Mouse (Mus musculus) hindbrain, embryonic 16.5 days (tissue): ENCODE measurements around the gene Asap2. TPM values are rescaled to one million over a fixed set of nuclear protein-coding genes. Genes with fewer than 3 reads are reported as not detected.

Experiments used
- ATAC-seq: fragments of 200-750 bp; cut with Nextera tagmentation; 2 replicates; pipeline ENCODE4 v1.8.0; 2017; ENCODE audit warnings: moderate TSS enrichment, moderate library complexity
- H3K27ac ChIP-seq: fragments of 300-500 bp; sonication (generic); 2 replicates; pipeline ENCODE4 v1.5.1; 2014; ENCODE audit warnings: low read depth, mild to moderate bottlenecking, control low read depth, low read length, moderate library complexity
- H3K27me3 ChIP-seq: fragments of 300-500 bp; sonication (generic); replicated peaks from 2 replicates; pipeline ENCODE4 v1.6.1; 2014; ENCODE audit warnings: low read length; ENCODE audit not compliant: control insufficient read depth, insufficient read depth
- H3K36me3 ChIP-seq: fragments of 300-500 bp; sonication (generic); 2 replicates; pipeline ENCODE4 v1.6.1; 2014; ENCODE audit warnings: mild to moderate bottlenecking, low read length, moderate library complexity, mixed read lengths; ENCODE audit not compliant: control insufficient read depth, insufficient read depth
- H3K4me1 ChIP-seq: fragments of 300-500 bp; sonication (generic); 2 replicates; pipeline ENCODE4 v1.6.1; 2014; ENCODE audit warnings: low read depth, low read length; ENCODE audit not compliant: control insufficient read depth, insufficient read depth
- H3K4me2 ChIP-seq: fragments of 300-500 bp; sonication (generic); 2 replicates; pipeline ENCODE4 v1.6.1; 2014; ENCODE audit warnings: mild to moderate bottlenecking, low read length, control low read depth, moderate library complexity
- H3K4me3 ChIP-seq: fragments of 300-500 bp; sonication (generic); 2 replicates; pipeline ENCODE4 v1.5.1; 2014; ENCODE audit warnings: mild to moderate bottlenecking, low read length, control low read depth, moderate library complexity
- H3K9ac ChIP-seq: fragments of 300-500 bp; sonication (generic); 2 replicates; pipeline ENCODE4 v1.6.1; 2014; ENCODE audit warnings: low read depth, mild to moderate bottlenecking, control low read depth, low read length, moderate library complexity
- H3K9me3 ChIP-seq: fragments of 300-500 bp; sonication (generic); 2 replicates; pipeline ENCODE4 v1.6.1; 2014; ENCODE audit warnings: mild to moderate bottlenecking, low read length, moderate library complexity; ENCODE audit not compliant: control insufficient read depth
- WGBS: fragments of 180-500 bp; shearing (Covaris S2); extraction: QIAGEN DNeasy Blood & Tissue Kit; methylation state at CpG from one replicate; pipeline ENCODE4 v1.1.7; 2014; 5-methylcytosine and 5-hydroxymethylcytosine counted together
- polyA plus RNA-seq: library from polyadenylated mRNA; unstranded; fragments of >200 nt; fragmentation: Nextera tagmentation; extraction: Ambion mirVana; gene quantifications from 2 replicates; pipeline ENCODE4 v1.2.1, GENCODE M21; 2015

The Asap2 gene
- polyA plus RNA-seq, 1 experiment from 2014 or later, result 10.2 TPM

DNA sequence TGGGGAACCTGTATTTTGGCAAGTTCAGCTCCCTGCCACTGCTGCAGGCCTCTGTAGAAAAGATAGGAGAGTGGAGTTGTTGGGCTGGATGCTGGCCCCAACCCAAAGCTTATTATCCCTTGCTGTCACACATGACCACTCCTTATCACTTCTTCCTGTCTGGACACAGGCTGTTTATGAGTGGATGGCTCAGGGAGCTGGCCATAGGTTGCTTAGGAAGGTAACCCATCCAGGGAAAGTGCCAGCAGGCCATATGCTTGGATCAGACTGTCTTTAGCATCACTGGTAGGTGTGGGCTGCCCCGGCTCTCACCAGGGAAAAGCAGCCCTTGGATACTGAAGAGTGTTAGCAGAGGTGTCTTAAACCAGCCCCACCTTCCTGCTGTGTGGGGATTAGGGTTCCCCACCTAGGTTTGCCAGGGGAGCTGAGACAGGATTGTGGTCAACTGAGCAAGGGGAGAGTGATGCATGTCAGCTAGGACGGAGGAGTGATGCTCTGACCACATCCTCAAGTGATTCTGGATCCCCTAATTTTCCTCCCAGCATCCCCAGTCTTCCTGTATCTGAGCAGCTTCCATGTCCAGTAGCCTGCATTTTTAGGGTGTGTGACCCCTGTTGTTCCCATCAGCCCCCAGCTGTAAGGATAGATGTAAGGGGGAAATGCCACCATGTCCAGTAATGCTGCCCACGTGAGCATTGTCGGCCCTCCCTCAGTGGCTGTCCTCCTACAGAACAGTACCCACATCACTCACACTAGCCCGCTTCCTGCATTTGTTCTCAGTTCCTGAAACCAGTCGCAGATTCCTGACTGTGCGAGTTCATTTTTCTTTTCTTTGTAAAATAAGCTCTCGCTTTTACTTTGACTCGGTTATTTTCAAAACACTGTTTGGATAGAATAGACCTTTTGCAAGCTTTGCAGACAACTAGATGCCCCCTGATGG, 138.9 kb downstream of the Asap2 start:
- Histone ChIP-seq H3K4me2 (no peak overlapping the region), H3K27ac (no peak overlapping the region), H3K4me3 (no peak overlapping the region), H3K36me3 (no peaks in the 10 kb centered on the region), H3K9me3 (no peaks in the 10 kb centered on the region), H3K9ac (no peak overlapping the region), H3K27me3 (no peaks in the 10 kb centered on the region), H3K4me1 (peaks cover 41% of the 10 kb centered on the region)
- 82% methylated on average over 9 of the region's 9 CpGs for WGBS
- ATAC-seq, result no peak

GRCm38 (mm10) chr12:21130274-21130823, 140.1 kb downstream of the Asap2 start:
- no peak for ATAC-seq
- H3K9ac ChIP-seq, result no peak overlapping the region
- H3K4me2 ChIP-seq, result no peak overlapping the region
- H3K4me3 ChIP-seq, result no peak overlapping the region
- WGBS, result 79% methylated on average over 10 of the region's 10 CpGs
- H3K4me1 ChIP-seq, result peaks cover 43% of the 10 kb centered on the region
- H3K27me3 ChIP-seq, result no peaks in the 10 kb centered on the region
- H3K27ac ChIP-seq, result no peak overlapping the region
- H3K9me3 ChIP-seq, result no peaks in the 10 kb centered on the region
- no peaks in the 10 kb centered on the region for H3K36me3 ChIP-seq

DNA sequence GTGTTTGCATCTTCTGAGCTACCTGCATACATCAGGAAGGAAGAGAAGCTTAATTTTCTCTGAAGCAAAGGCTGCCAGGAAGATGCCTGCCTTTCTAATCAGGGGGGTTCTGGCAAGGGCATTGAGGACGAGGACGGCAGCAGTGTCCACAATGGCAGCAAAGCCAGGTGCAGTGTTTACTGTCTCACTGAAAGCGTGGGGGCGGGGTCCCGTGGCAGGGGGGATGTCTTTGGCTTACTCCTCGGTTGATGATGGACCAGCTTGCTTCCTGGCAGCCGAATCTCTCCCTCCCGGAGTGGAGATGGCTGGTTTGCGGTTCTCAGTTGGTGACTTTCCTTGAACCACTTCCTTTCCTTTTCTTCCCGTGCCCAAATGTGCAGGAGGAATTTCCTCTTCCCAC, 142.3 kb downstream of the Asap2 start:
- Histone ChIP-seq H3K27me3 (no peaks in the 10 kb centered on the region), H3K4me1 (peaks cover 38% of the 10 kb centered on the region), H3K4me2 (peak overlapping the region; percentile 15), H3K4me3 (no peak overlapping the region), H3K36me3 (no peaks in the 10 kb centered on the region), H3K9ac (peak overlapping the region; percentile 24; the same call in 1 of the 2 replicates), H3K9me3 (no peaks in the 10 kb centered on the region), H3K27ac (peak overlapping the region; percentile 60)
- 23% methylated on average over 10 of the region's 10 CpGs for WGBS
- ATAC-seq, result no peak

DNA sequence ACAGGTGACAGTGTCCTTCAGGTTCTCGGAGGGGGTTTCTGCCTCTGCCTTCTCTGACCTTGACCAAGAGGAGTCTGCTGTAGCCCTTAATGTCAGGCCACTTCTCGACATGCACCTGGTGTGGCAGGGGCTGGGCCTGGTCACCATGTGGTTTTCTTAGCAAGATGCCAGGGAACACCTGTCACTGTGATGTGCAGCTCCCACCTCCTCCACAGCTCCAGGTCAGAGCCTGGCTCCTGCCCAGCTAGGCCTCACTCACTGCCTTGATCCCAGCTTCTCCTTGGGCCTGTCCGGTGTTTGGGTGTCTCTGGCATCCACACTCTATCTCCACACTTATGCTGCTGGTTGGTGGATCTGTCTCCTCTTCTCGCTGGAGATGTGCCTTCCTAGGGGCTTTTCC, 142.8 kb downstream of the Asap2 start:
- ATAC-seq, result no peak
- Histone ChIP-seq H3K36me3 (no peaks in the 10 kb centered on the region), H3K4me2 (no peak overlapping the region; the same call in 1 of the 2 replicates), H3K4me3 (no peak overlapping the region), H3K4me1 (peaks cover 38% of the 10 kb centered on the region), H3K9me3 (no peaks in the 10 kb centered on the region), H3K27ac (peak overlapping the region; percentile 60; the same call in 1 of the 2 replicates), H3K9ac (0 out of 2 replicates have a peak overlapping the region, but pooled peaks have one; percentile 5), H3K27me3 (no peaks in the 10 kb centered on the region)
- WGBS, result 70% methylated on average over 4 of the region's 4 CpGs

DNA sequence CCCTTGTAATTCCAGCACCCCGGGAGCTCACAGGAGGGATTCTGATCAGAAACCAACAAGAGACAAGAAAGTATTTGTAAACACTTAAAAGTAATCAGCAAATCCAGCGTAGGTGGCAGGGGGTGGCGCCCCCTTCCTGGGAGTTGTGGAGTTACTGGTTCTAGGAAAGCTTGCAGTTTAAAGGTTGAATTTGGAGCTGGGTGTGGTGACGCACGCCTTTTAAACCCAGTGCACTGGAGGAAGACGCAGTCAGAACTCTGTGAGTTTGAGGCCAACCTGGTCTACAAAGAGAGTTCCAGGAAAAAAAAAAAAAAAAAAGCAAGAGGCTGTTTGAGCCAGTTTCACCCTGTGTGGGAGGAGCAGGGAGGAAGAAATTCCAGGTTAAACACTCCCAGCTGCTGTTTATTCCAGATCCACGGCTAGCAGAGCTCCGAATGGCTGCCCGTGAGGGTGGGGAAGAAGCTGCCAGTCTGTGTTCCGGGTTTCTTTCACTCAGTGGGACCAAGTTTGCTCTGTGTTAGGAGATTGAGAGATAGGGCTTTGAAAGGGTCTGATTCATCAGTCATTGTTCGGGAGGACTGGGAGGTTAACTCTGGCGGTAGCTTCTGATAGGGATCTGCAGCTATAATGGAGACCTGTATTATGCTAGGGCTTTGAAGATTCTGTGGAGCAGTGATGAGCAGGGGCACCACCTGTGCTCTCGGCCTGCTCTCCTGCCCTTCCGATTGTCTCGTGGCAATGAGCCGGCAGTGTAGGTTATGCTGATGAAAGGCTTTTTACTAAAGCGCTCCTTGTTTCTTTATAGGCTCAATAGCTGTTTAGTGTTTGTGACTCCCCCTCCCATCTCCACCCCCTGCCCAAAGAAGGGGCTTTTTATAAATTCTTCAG, 144.0 kb downstream of the Asap2 start:
- H3K4me2 ChIP-seq, result no peak overlapping the region
- H3K4me1 ChIP-seq, result peaks cover 39% of the 10 kb centered on the region
- H3K4me3 ChIP-seq, result no peak overlapping the region
- no peaks in the 10 kb centered on the region for H3K9me3 ChIP-seq
- ATAC-seq, result no peak
- H3K27ac ChIP-seq, result no peak overlapping the region
- 47% methylated on average over 17 of the region's 17 CpGs for WGBS
- no peaks in the 10 kb centered on the region for H3K36me3 ChIP-seq
- H3K9ac ChIP-seq, result no peak overlapping the region
- no peaks in the 10 kb centered on the region for H3K27me3 ChIP-seq

GRCm38 (mm10) chr12:21135651-21136461, 145.6 kb downstream of the Asap2 start:
- no peak for ATAC-seq
- H3K4me2 ChIP-seq, result no peak overlapping the region
- WGBS, result 66% methylated on average over 8 of the region's 8 CpGs
- peak overlapping the region; percentile 68 for H3K27ac ChIP-seq
- peaks cover 49% of the 10 kb centered on the region for H3K4me1 ChIP-seq
- H3K4me3 ChIP-seq, result no peak overlapping the region
- no peaks in the 10 kb centered on the region for H3K36me3 ChIP-seq
- H3K27me3 ChIP-seq, result no peaks in the 10 kb centered on the region
- no peak overlapping the region for H3K9ac ChIP-seq
- no peaks in the 10 kb centered on the region for H3K9me3 ChIP-seq

DNA sequence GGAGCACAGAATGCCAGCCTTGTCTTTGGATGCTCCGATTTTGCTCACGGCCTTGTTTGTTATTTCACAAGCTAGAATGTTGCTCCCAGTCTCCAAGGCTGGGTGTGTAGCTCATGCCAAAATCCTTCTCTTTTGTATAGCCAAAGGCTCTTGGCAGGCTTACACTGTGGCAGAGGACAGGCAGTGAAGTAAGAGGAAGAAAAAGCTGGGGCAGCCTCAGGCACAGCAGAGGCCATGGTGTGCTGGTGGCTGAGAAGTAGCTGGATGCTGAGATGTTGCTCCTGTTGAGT, 146.1 kb downstream of the Asap2 start:
- no peaks in the 10 kb centered on the region for H3K9me3 ChIP-seq
- ATAC-seq, result peak; percentile 81
- no peak overlapping the region for H3K4me3 ChIP-seq
- no peaks in the 10 kb centered on the region for H3K36me3 ChIP-seq
- no peak overlapping the region for H3K9ac ChIP-seq
- no peak overlapping the region for H3K4me2 ChIP-seq
- 42% methylated on average over 2 of the region's 2 CpGs for WGBS
- peak overlapping the region; percentile 68 for H3K27ac ChIP-seq
- no peaks in the 10 kb centered on the region for H3K27me3 ChIP-seq
- peaks cover 49% of the 10 kb centered on the region for H3K4me1 ChIP-seq

- ATAC-seq, result no peak
- Histone ChIP-seq H3K27me3 (no peaks in the 10 kb centered on the region), H3K4me1 (peaks cover 22% of the 10 kb centered on the region), H3K27ac (no peak overlapping the region), H3K9me3 (no peaks in the 10 kb centered on the region), H3K36me3 (no peaks in the 10 kb centered on the region), H3K4me2 (no peak overlapping the region), H3K9ac (no peak overlapping the region), H3K4me3 (no peak overlapping the region)
- 46% methylated on average over 4 of the region's 4 CpGs for WGBS
These were observed 149.3 kb downstream of the Asap2 start for GRCm38 (mm10) chr12:21139560-21139959.
